Mouse (Mus musculus) ES-Bruce4 (cell line): ENCODE measurements around the gene Itga10.

Experiments
- CTCF ChIP-seq: IDR thresholded peaks from one replicate; pipeline ENCODE4 v1.8.1; 2011; ENCODE audit warnings: low read depth, low read length
- EP300 ChIP-seq: IDR thresholded peaks from 2 replicates; pipeline ENCODE4 v1.6.1; 2011; ENCODE audit warnings: low read depth, low read length; ENCODE audit not compliant: insufficient read depth
- POLR2A ChIP-seq: IDR thresholded peaks from one replicate; pipeline ENCODE4 v1.8.1; 2011; ENCODE audit warnings: low read length; ENCODE audit not compliant: insufficient read depth

- peak; percentile 50 for TF ChIP-seq CTCF
- no peak for TF ChIP-seq POLR2A
- TF ChIP-seq EP300 = no peak
These were observed 21.9 kb downstream of the Itga10 start for GRCm38 (mm10) chr3:96667316-96667715.
